Mouse (Mus musculus): ENCODE measurements around the gene Mocs1. TPM values are rescaled to one million over a fixed set of nuclear protein-coding genes. Genes with fewer than 3 reads are reported as not detected.

Mocs1 gene
- polyA plus RNA-seq, 1 experiment from 2014 or later, result 5.2 TPM

DNA sequence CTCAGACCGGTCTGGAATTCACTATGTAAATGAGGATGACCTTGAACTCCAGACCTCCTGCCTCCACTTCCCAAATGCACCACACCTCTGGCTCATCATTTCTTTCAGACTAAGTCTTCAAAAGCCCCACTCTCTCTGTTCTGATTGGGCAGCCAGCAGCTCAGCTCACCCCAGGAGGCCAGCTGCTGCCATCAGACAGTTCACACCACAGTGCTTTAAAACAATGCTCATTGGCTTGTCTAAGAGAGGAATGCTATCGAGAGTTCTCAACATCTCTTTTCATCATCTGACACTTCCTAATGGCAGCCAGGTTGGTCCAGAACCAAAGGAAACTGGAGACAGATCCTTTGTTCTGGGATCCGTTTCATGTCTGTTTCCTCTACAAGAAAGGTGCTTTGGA lies 70.0 kb downstream of the Mocs1 start:
- WGBS, result 57% methylated on average over 3 of the region's 3 CpGs
- no peak for ATAC-seq (ENCODE audit: borderline replicate concordance, extremely low read depth, low FRiP score, low TSS enrichment)
- Histone ChIP-seq H3K27ac (no peak overlapping the region), H3K4me1 (0 out of 2 replicates have a peak, but pooled peaks cover 3% of the 10 kb centered on the region), H3K9ac (no peak overlapping the region), H3K4me3 (no peak overlapping the region), H3K36me3 (peaks cover 26% of the 10 kb centered on the region), H3K9me3 (no peaks in the 10 kb centered on the region), H3K4me2 (no peak overlapping the region), H3K27me3 (no peaks in the 10 kb centered on the region)

DNA sequence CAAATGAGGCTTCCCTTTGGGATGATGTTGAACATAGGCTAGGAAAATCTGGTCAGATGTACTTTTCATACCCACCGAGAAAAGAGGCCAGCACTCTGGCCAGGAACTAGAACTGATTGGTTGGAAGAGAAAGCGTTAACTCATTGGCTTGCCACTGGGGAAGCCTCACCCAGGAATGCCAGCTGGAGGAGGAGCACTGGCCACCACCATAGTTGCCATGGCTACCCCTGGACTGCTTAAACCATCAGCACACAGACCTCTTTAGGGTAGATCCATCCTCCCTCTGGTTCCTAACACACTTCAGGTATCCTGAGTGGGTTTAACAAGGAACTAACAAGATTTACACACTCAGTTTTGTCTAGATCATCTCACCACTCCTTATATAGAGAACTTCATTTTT lies 71.5 kb downstream of the Mocs1 start:
- H3K9me3 ChIP-seq, result no peaks in the 10 kb centered on the region
- 81% methylated on average over 2 of the region's 2 CpGs for WGBS
- no peak for ATAC-seq (ENCODE audit: borderline replicate concordance, extremely low read depth, low FRiP score, low TSS enrichment)
- H3K36me3 ChIP-seq, result peaks cover 14% of the 10 kb centered on the region
- no peaks in the 10 kb centered on the region for H3K27me3 ChIP-seq
- no peak overlapping the region for H3K4me2 ChIP-seq
- 0 out of 2 replicates have a peak, but pooled peaks cover 3% of the 10 kb centered on the region for H3K4me1 ChIP-seq
- no peak overlapping the region for H3K4me3 ChIP-seq
- no peak overlapping the region for H3K9ac ChIP-seq
- no peak overlapping the region for H3K27ac ChIP-seq

DNA sequence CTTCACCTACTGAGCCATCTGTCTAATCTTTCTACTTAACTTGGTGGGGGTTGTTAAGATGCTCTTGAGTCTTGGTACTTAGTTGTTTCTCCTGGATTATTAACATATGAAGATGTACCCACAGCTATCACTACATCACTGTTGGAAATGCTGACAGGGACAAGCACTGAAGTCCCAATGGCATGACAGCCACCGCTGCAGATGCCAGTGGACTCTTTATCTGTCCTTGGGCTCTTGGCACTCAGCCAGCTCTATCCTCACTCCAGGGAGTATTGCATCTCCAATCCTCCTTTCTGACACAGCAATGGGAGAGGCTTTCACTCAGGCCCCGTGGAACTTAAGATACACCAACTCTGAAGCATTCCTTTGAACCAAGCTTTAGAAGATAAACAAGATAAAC lies 72.1 kb downstream of the Mocs1 start:
- WGBS, result 31% methylated on average over 2 of the region's 2 CpGs
- H3K4me2 ChIP-seq, result no peak overlapping the region
- no peak for ATAC-seq (ENCODE audit: borderline replicate concordance, extremely low read depth, low FRiP score, low TSS enrichment)

DNA sequence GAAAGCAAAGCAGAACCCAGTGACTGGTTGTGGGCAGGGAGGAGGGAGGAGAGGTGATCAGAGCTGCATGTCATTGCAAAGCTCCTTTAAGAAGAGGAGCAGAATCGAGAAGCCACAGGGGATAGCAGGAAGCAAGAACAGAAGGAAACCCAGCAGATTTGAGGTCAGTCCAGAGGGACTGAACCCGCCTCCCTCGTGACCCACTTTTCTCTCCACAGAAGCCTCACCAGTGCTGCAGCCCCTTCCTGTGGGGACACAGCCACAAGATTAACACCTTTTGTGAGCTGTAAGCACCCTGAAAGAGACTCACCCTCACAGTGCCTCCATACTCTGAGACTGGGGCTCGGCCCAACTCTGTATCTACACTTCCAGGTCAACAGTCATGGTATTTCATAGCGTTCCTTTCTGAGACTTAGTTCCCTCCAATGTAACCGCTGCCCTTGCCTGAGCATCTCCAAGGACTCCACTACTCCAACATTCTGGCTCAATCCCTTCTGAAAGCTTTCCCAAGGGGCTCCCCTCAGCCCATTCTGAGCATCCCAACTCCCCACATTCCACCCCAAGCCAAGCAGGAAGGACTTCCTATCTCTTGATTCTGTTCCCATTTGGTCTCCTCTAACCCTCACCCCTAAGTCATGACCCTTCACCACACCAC lies 75.2 kb downstream of the Mocs1 start:
- H3K4me1 ChIP-seq, result 0 out of 2 replicates have a peak, but pooled peaks cover 3% of the 10 kb centered on the region
- no peak overlapping the region for H3K4me3 ChIP-seq
- H3K36me3 ChIP-seq, result no peaks in the 10 kb centered on the region
- H3K9ac ChIP-seq, result no peak overlapping the region
- 69% methylated on average over 6 of the region's 6 CpGs for WGBS
- ATAC-seq (ENCODE audit: borderline replicate concordance, extremely low read depth, low FRiP score, low TSS enrichment), result no peak
- H3K4me2 ChIP-seq, result no peak overlapping the region
- no peak overlapping the region for H3K27ac ChIP-seq
- H3K9me3 ChIP-seq, result no peaks in the 10 kb centered on the region
- no peaks in the 10 kb centered on the region for H3K27me3 ChIP-seq

More for the DNA sequence above, 72.1 kb downstream of the Mocs1 start:
- Histone ChIP-seq H3K9me3 (no peaks in the 10 kb centered on the region), H3K4me1 (0 out of 2 replicates have a peak, but pooled peaks cover 3% of the 10 kb centered on the region), H3K27me3 (no peaks in the 10 kb centered on the region), H3K36me3 (peaks cover 11% of the 10 kb centered on the region), H3K27ac (no peak overlapping the region), H3K4me3 (no peak overlapping the region), H3K9ac (no peak overlapping the region)

Other genes starting within 250 kb of the Mocs1 start
- gene Daam2, start 136.0 kb downstream of the Mocs1 start, polyA plus RNA-seq (2015; fragmentation: Nextera tagmentation; extraction: Ambion mirVana), result 14.0 and 15.8 TPM in 2 replicates
- gene Kif6, start 186.8 kb downstream of the Mocs1 start, polyA plus RNA-seq (2015; fragmentation: Nextera tagmentation; extraction: Ambion mirVana), result 3.6 and 4.7 TPM in 2 replicates